Mouse (Mus musculus): ENCODE data around the gene Reps1.

Reps1 gene

GRCm38 (mm10) chr10:18055696-18056390 is at the start of gene Reps1:
TSS of gene Reps1 (plus strand) at chr10:18055861.
- DNase-seq, result peak; percentile 46

- DNase-seq, result no peak
These were observed 48.9 kb upstream of the Reps1 start for GRCm38 (mm10) chr10:18006756-18007155.

GRCm38 (mm10) chr10:18007243-18007642 is 48.4 kb upstream of the Reps1 start:
- DNase-seq, result no peak

DNA sequence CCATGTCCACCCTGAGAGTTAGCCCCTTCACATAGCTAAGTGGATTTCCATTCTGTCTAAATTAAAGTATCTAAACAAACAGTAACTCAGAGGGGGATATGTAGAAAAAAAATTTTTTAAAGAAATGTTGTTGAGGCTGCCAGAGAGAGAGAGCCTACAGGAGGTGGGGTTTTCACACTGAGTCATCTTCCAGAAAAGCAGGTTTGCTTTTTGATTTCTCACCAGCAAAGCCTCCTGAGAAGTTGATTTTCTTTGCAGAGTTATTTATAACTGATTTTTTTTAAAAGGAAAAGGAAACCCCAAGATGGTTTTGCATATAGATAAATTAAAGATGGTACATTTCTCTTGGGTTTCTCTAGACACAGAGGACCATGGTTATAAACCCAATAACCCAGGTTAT is 47.5 kb upstream of the Reps1 start:
- no peak for DNase-seq

GRCm38 (mm10) chr10:18009744-18010143 is 45.9 kb upstream of the Reps1 start:
- no peak for DNase-seq

DNA sequence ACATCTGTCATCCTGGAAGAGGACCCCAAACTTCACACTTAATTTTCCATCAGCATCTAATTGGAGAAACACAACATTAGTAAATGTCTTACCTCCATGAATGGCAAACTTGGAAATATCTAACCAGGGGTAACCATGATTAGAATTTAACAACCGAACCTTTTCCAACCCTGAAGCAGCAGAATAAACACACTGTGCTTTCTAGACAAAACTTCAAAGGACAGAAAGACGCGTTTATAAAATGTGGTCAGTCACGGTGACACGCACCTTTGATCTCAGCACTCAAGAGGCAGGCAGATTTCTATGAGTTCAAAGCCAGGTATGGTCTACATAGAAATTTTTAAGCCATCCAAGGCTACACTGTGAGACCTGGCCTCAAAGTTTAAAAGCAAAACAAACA is 43.9 kb upstream of the Reps1 start:
- no peak for DNase-seq

DNA sequence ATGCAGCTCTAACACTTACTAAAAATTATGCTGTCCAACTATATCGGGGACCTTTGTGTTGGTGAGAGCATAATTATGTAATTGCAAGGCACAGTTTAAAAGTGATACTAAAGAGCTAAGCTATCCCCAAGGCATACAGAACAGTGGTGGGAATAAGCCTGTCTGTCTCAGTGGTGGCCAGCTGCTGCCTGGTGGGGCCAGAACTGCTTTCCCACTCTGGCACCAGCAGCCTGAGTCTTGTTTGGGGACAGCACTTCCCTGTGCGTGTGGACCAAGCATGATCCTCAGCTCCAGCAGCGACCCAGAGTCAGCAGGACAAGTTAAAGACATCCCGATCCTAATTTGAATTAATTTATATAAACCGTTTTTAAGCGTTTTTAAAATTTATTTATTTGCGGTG is 35.2 kb upstream of the Reps1 start:
- DNase-seq, result no peak

DNA sequence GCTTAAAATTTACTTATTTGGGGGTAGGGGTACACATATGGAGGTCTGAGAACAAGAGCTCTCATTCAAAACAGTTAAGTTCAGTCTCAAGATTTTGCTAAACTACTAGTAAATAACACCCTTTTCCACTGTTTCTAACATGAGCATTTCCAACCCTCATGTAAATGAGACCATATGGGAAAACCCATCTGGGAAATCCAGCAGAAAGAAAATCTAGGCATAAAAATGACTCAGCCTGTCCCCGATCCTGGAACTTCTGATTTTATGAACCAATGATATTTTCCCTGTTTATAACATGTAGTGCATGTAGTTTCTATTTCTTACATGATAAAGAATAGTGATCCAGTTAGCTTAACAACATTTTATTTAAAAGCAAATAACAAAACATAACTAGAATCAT is 34.8 kb upstream of the Reps1 start:
- DNase-seq, result no peak

- DNase-seq, result no peak
These were observed 33.9 kb upstream of the Reps1 start for GRCm38 (mm10) chr10:18021576-18022311.

DNA sequence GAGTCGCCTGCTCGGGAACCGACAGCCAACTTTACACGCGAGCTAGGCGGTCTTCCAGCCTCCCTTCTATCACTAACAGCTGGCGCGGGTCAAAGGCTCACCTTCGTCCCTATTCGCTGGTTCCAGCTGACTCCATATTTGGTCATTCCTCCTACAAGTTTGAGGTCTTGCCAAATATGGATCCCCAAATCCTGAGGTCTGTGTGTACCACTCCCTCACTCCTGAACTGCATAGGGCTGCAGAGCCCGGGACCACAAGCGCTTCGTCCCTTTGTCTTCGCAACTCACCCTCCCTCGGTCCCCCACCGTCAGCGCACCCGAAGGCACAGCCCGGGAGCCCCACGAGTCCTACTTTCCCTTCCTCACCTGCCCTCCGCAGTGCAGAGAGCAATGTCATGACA is 33.3 kb upstream of the Reps1 start:
- peak; percentile 36 for DNase-seq

- peak; percentile 52 for DNase-seq
These were observed 32.8 kb upstream of the Reps1 start, which contains the start of gene Abracl for GRCm38 (mm10) chr10:18022741-18023347. TSS of gene Abracl (minus strand) at chr10:18023288.

DNA sequence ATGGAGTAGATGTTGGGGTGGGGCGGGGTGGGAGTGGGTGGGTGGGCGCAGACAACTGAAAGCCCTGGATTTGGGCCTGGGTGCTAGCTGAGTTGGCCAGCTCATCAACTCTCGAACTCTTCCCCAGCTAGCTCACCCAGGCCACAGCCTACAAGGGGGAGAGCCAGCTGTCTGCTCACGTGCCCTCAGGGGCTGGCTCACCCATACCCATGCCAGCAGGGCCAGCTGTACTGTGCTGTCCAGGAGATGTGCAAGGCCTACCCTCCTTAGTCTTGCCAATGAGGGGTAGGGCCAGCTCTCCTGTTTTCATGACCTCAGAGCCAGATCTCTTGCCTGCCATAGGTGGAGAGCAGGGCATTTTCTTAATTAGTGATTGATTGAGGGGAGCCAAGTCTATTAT is 21.3 kb upstream of the Reps1 start:
- no peak for DNase-seq

GRCm38 (mm10) chr10:18036849-18037248 is 18.8 kb upstream of the Reps1 start:
- no peak for DNase-seq

DNA sequence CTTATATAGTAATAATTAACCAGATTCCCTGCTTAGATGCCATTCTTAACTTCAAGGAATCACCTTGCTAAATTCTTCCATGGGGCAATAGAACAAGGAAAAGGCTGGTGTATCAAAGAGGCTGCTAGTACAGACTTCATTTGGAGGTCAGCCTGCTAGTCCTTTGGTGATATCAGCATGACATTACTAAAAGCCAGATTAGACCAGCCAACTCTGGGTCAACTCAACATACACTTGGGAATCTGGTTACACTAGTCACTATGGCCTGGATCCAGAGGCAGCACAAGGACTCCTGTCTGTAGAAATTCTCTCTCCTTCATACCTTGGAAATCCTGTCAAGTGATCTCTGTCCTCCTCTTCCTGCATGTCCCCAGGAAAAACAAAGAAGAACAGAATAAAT is 9.3 kb upstream of the Reps1 start:
- no peak for DNase-seq

GRCm38 (mm10) chr10:18047380-18048146 is 8.1 kb upstream of the Reps1 start:
- no peak for DNase-seq

GRCm38 (mm10) chr10:18055009-18055695 is 509 bp upstream of the Reps1 start:
- DNase-seq, result peak; percentile 86

GRCm38 (mm10) chr10:18056391-18056745 is 707 bp downstream of the Reps1 start:
- no peak for DNase-seq

DNA sequence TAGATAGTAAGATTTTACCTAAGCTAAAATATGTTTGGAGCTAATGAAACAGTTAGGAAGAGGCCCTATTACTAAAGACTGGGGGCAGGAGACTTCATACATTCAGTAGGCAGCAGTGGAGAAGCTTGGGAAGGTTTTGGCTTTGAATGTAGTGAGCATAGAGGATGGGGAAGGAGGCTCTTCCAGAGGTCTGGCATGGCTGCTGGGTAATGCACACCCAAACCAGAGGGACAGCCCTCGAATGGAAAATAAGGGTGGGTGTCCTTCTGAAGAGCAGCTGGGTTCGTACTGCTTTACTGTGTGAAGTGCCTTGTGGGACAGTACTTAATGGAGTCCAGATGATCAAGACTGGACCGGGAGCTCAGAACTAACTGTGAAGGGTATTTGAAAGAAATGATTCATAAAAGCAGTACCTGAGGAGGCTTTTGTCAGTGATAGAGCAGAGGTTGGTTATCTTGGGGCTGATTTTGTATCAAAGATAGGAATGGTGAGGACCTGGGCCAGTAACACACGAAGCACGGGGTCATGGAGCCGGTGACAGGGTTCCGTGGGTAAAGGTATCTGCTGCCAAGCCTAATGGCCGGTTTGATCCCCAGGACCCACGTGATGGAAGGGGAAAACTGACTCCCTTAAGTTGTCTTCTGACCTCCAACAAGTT is 3.1 kb downstream of the Reps1 start:
- no peak for DNase-seq

DNA sequence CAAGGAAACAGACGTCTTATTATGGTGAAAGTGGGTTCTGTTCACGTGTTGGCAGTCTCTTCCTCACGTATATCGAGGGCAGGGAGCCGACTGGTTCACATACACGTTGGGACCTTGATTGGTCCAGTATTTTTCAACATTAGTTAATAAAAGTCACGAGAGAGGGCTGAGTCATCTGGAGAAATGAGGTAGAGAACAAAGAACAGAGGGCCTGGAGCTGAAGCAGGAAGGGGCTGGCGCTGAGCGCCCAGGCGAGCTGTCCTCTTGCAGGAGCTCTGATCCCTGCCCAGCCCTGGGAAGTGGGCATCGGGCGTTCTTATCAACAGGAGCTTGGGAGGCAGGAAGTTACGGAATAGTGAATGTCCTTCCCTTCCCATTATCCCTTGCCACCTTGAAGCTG is 4.1 kb downstream of the Reps1 start:
- no peak for DNase-seq

DNA sequence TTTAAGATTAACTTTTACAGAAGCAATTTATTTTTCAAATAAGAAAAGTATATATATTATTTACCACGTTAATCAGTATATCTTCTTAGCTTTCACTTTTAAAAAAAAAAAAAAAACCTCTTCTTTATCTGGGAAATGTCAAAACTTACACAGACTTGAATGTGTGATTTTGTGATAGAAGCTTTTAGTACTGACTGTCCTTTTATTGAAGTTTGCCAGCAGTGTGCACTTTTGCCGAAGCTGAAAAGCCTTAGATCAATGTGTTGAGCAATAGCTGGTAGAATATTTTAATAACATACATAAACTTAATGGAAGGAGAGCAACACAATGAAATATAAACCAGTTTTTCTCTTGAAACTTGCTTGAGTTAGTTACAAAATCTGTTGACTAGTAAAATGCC is 5.1 kb downstream of the Reps1 start:
- DNase-seq, result no peak

DNA sequence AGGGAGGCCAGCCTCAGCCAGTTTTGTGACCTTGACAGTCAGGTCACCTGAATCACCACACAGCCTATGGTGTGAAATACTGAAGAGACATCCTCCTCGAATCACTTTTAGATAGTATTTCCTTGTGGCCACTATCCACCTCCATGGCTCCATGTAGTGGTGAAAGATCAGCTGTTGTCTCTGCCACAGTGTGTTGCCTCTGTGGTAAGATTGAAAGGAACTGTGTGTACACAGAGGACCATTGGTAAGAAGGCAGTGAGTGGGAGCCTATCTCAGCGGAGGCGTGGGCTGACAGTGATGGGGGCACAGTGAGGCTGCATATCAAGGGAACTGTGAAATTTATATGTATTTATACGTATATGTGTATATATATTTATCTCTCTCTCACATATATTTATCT is 5.9 kb downstream of the Reps1 start:
- DNase-seq, result no peak

- no peak for DNase-seq
These were observed 9.1 kb downstream of the Reps1 start for GRCm38 (mm10) chr10:18064606-18065228.

Measured in cerebellum, adult 11-12 months (tissue).